ENCODE assay signal across 19 mouse cellular contexts in the genomic region with DNA sequence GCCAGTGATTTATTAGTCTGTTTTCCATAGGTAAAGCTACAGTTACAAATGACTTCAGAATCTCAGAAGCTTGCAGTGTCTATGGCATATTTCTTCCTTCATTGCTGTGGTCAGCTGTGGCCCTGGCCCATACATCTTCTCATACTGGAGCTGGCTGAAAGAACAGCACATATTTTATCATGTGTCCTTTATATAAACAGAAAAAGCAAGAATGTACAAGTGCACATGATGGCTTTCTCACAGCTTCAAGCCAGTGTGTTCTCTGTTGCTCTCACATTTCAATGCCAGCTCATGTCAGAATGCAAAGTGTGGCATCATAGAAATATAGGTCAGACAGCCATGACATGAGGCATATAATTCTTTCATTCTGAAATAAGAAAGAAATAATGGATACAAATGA.
"Had no signal": no experiment of that assay in that cellular context is flagged by ENCODE, and none has a peak within 500 bp of the region (broad histone marks: within the 10 kb centered on the region; RNA-seq: fewer than 3 reads in every experiment).

No protein-coding gene starts in this region.

- H3K36me3 ChIP-seq: limb, embryonic 15.5 days; liver, embryonic 12.5 days; midbrain, embryonic 13.5 days; neural tube, embryonic 13.5 days; neural tube, embryonic 15.5 days had no signal

- H3K27ac ChIP-seq: limb, embryonic 15.5 days; liver, embryonic 12.5 days; liver, embryonic 14.5 days; midbrain, embryonic 13.5 days; neural tube, embryonic 13.5 days; neural tube, embryonic 15.5 days had no signal

- H3K9ac ChIP-seq: limb, embryonic 15.5 days; liver, embryonic 12.5 days; liver, embryonic 14.5 days; midbrain, embryonic 13.5 days; neural tube, embryonic 13.5 days; neural tube, embryonic 15.5 days had no signal

- DNase-seq: lung, adult 2 months; lung, postnatal 36 days; retina, postnatal 1 day; right cerebral cortex, adult 18-20 months; right cerebral cortex, postnatal 25 days; right cerebral cortex, postnatal 4 days; spleen, adult 18-20 months; thymus, adult 18-20 months; thymus, postnatal 25 days; thymus, postnatal 4 days had no signal

- H3K4me3 ChIP-seq: limb, embryonic 15.5 days; liver, embryonic 12.5 days; midbrain, embryonic 13.5 days; myocyte; neural tube, embryonic 13.5 days; neural tube, embryonic 15.5 days had no signal

- H3K9me3 ChIP-seq: limb, embryonic 15.5 days; liver, embryonic 12.5 days; midbrain, embryonic 13.5 days; neural tube, embryonic 13.5 days; neural tube, embryonic 15.5 days had no signal

- H3K27me3 ChIP-seq: limb, embryonic 15.5 days; liver, embryonic 12.5 days; midbrain, embryonic 13.5 days; neural tube, embryonic 13.5 days; neural tube, embryonic 15.5 days had no signal

- ATAC-seq: liver, embryonic 12.5 days; midbrain, embryonic 13.5 days; midbrain, embryonic 16.5 days had no signal

- H3K4me2 ChIP-seq: limb, embryonic 15.5 days; liver, embryonic 12.5 days; midbrain, embryonic 11.5 days; midbrain, embryonic 13.5 days; neural tube, embryonic 13.5 days; neural tube, embryonic 15.5 days had no signal

- H3K4me1 ChIP-seq: limb, embryonic 15.5 days; liver, embryonic 12.5 days; midbrain, embryonic 13.5 days; neural tube, embryonic 13.5 days; neural tube, embryonic 15.5 days had no signal
